Mouse (Mus musculus): ENCODE data around the gene Zmynd10. TPM values are rescaled to one million over a fixed set of nuclear protein-coding genes. Genes with fewer than 3 reads are reported as not detected.

Gene Zmynd10
- 4.1 TPM for polyA plus RNA-seq (2017; shearing (Covaris generic))

DNA sequence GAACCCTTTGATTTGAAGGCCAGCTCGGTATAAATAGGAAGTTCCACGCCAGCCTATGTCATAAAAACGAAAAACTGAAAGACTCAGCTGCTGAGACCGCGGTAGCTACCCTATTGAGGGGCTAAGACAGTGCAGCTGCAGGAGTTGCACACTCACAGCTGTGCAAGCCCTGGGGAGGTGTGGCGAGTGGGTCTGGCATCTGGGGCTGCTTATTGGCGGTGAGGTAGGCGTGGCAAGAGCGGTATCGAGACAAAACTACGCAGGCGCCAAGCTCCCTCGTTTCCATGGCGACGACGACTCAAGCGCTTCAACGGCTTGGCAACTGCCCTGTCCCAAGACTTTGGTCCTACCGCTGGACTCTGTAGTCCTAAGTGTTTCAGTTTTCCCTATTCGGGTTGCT is at the start of gene Zmynd10:
TSS of gene Zmynd10 (plus strand) at position 273 of the 400 bp plus-strand sequence.

DNA sequence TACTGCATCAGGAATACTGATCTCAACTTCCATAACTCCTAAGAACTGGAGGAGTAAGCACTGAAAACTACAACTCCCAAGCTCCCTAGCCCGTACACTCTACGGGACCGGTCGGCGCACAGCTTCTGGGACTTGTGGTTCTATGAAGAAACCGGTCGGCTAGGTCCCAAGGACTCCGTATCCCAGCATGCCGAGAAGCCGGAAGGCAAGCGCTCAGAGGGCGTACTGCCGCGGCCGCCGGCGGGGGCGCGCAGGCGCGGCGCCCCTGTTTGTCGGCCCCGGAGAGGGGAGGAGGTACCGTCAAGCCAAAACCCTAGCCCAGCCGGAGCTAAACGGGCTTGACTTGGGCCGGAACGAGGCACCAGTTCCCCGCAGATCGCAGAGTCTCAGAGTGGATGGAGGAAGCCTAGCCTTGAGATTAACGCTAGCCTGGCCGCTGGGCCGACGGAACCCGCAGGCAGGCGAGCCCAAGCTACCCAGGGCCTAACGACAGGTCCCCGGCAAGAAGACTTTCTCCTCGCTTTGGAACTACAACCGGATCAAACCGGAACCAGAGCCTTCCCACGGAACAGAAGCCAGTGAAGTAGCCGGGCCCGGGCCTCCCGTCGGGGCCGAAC is 13.2 kb upstream of the Zmynd10 start, which contains the start of gene Tmem115:
TSS of gene Tmem115 (plus strand) at position 155 of the 617 bp plus-strand sequence.

DNA sequence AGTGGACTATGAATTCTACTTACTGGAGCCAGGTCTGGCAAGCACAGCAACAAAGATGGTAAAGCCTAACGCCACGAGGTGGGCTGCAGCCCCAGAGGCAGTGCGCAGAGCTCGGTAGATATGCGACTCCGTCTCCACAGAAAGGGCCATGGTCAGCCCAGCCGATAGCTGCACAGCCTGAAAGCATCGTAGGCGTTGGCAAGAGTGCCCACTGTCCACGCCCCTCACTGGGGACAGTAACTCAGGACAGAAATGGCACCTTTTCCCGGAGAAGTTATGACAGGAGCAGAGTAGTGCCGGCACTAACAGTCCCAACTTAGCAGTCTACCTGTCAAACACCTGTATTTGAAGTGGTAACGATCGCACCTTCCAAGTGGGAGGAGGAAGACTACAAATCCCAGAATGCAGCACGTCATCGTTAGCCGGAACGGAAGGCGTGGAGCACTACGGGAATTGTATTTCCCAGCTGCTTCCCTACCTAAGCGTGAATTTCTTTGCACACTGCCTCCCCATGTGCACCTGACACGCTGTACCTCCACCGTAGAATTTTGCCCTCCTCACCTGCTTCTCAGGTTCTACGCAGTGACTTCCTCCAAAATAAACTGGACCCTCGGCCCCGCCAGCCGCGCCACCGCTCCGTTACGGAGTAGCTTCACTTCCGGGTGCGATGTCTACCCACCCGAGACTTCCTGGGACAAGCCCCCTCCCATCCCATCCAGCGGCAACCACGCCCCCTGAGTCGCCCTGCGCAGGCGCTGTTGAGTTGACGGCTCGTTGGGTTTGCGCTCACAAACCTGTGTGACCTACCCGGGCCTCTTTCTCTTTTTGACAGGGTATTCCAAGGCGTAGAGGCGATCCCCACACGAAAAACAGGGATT is 5.4 kb upstream of the Zmynd10 start, which contains the start of the genes Cyb561d2 and Nprl2:
TSS of gene Cyb561d2 (minus strand) at position 720 of the 878 bp plus-strand sequence.
TSS of gene Nprl2 (plus strand) at position 753 of the 878 bp plus-strand sequence.

DNA sequence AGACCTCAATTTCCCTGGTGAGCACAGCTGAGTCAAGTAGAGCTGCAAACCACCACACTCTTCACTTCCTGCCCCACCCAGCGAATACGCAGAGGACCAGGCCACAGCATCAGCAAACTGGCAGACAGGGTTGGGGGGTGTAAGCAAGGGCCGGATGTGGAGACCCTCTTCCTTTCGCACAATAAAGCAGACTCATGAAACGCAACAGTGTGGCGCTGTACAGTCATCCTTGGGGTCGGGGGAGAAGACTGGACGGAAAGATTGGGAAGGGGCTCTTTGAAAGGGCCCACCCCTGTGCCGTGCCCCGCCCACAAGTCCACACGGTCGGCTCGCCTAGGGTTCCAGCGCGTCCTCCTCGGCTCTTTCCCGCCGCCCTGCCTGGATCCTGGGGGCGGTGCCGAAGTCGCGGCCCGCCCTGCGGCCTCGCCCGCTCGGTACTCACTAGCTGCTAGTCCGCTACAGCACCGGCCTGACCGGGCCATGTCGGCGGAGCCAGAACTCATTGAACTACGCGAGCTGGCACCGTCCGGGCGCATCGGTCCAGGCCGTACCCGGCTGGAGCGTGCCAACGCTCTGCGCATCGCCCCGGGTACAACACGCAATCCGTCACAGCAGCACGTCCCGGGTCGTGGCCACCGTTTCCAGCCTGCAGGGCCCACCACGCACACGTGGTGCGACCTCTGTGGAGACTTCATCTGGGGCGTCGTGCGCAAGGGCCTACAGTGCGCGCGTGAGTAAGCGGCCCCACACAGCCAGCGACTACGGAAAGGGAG is 4.2 kb downstream of the Zmynd10 start, which contains the start of gene Rassf1:
TSS of gene Rassf1 (plus strand) at position 439 of the 773 bp plus-strand sequence.

DNA sequence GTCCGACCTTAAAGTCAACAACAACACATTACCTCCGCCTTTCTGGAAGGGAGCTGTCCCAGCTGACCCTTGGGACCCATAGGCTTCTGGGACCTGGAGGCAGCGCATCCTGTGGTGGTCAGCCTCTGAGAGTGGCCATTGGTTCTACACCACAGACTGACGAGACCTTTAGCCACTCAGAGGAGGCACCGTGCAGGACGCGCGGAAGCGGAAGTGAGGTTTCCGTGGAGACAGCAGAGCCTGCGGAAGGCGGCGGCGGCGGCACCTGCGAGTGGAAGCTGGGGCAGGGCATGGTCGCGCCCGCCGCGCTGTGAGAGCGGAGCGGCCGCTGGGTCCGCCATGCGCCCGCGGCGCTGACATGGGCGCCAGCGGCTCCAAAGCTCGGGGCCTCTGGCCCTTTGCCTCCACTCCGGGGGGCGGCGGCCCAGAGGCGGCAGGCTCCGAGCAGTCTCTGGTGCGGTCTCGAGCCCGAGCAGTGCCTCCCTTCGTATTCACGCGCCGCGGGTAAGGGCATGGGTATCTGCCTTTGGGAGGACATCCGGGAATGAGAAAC is 16.0 kb downstream of the Zmynd10 start, which contains the start of gene Tusc2:
TSS of gene Tusc2 (plus strand) at position 227 of the 553 bp plus-strand sequence.

DNA sequence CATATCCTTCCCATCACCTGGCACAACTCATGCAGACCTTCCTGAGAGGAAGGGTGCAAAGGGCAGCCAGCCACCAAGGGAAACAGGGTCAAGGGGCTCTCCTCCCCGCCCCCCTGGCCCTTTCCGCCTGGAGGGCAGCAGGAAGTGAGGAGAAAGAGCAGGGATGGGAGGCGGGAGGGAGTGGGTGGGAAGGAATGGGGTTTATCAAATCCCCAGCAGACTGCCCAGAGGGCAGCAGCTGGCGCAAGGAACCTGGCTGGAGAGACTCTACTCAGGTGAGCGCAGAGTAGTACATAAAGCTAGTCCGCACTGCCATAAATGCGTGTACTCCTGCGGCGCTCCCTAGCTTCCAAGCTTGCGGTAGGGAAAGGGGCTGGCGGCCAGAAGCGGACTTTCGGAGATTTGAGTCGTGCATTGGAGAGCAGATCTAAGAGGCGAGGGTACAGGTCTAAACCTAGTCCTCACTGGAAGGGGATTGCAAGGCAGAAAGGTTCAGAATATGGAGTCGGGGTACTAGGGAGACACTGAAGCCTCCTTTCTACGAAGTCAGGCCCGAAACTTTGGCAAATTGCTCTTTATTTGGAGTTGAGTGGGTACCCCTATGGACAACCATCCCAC is 20.7 kb downstream of the Zmynd10 start, which contains the start of gene Hyal2:
TSS of gene Hyal2 (plus strand) at position 244 of the 618 bp plus-strand sequence.

DNA sequence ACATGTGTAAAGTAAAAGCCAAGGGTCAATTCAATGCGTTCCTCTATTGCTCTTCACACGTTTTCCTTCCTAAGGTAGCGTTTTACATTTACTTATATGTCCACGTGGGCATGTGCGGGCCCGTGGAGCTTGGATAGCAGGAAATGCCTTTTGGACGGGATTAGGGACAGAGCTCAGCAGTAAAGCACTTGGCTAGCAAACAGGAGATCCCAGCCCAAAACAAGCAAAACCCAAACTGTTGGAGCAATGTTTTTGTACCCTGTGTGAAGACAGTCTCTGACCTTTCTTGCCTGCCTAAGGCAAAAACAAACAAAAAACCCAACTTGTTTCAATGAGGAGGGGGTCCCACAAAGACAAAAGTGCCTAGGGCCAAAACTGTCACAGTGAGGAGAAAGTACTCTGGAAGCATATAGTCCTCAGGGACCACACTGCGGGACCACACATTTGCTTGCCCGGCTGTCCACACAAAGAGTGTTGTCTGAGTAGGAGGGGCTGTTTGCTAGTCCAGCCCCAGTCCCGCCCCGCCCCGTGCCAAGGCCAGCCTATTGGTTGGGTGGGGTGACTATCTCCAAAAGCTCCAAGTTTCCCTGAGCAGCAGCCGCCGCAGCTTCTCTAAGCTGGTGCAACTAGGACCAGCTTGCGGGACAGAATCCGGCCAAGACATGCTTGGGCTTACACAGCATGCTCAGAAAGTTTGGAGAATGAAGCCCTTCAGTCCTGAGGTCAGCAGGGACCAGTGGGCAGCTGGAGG is 29.4 kb downstream of the Zmynd10 start, which contains the start of gene Hyal1:
TSS of gene Hyal1 (plus strand) at position 571 of the 751 bp plus-strand sequence.

DNA sequence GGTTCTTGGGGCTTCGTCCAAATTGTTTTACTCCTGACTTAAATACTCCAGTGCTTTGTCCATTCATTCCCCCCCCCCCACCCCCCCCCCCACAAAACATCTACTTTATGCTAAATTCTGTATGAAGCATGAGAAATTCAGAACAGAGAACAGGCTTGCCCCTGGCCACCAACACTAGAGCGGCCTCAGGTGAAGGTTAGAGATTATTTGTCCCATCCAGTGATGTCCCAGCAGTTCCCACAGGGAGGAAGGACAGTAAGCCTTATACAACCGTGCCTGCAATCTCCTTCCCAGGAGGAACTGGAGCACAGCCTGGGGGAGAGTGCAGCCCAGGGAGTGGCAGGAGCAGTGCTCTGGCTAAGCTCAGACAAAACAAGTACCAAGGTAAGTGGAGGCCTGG is 31.5 kb downstream of the Zmynd10 start, which contains the start of gene Naa80:
TSS of gene Naa80 (plus strand) at position 301 of the 400 bp plus-strand sequence.

DNA sequence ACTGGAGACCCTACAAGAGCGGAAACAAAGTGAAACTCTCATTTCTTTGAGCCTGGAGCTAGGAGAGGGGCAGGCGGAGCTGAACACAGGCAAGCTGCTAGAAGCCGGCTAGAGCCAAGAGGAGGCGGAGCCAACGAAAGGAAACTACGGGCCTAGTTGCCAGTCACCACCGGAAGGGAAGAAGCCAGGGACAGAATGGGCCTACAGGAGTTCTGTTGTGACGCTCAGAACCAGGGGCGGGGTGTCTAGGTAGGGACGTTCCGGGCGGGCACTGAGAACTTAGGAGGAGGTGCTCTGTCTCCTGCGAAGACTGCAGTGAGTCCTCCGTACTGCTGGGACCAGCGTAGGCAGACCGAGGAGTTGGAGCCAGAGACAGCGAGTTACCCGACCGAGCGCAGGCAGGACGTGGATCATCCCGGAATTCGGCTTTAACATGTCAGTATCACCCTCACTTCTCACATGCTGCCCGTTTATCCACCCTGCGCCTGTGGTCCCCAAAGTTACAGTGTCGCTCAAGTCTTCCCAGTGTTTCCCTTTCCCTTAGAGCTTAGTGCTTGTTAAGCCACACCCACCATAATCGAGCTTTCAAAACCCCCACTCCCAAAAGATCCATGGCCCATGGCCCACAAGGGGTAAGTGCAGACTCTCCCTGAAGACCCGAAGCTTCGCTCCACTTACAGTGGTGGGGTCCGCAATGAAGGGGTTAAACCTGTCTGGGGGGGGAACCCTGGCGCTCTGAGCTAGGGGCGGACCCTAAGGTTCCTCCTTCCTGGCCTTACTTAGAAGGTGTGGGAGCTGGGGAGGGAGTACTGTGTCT is 33.6 kb downstream of the Zmynd10 start, which contains the start of gene Hyal3:
TSS of gene Hyal3 (plus strand) at position 318 of the 817 bp plus-strand sequence.

DNA sequence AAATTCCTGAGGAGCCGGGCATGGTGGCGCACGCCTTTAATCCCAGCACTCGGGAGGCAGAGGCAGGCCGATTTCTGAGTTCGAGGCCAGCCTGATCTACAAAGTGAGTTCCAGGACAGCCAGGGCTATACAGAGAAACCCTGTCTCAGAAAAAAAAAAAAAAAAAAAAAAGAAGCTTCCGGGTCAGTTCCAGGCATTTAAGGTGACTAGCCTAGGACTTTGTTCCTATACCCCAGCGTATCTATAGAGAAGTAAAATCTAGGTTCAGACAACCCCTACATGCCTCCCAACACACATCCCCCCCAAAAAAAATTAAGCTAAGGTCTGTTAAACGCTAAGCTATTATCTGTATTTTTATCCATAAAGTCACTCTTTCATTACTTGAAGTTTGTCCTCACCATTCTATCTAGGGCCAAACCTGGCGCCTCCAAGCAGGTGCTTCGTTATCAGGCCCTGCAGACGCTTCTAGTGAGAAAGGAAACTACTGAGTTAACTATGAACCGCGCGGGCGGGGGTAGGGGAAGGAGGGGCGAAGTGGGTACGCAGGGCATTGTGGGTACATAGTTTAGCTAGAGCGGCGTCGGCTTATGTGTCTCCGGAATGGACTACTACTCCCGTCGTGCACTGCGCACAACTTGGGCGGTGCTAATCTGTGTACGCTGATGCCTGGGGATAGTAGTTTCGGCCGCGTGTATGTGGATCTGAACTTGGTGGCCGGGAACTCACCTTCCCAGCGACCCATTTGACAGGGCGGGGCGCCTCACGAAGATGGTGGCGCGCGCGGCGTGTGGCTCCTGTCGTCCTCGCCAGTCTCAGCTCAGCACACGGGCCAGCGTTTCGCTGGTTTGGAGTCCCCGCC is 40.1 kb downstream of the Zmynd10 start, which contains the start of gene Ifrd2:
TSS of gene Ifrd2 (plus strand) at position 669 of the 859 bp plus-strand sequence.

Other genes starting within 250 kb of the Zmynd10 start
- 26.2 TPM for gene Hemk1, start 208.9 kb upstream of the Zmynd10 start, polyA plus RNA-seq (2017; shearing (Covaris generic))
- 2.4 TPM for gene 6430571L13Rik, start 206.7 kb upstream of the Zmynd10 start, polyA plus RNA-seq (2017; shearing (Covaris generic))
- 0.87 TPM for gene Cacna2d2, start 147.7 kb upstream of the Zmynd10 start, polyA plus RNA-seq (2017; shearing (Covaris generic))
- gene Tmem115, start 13.4 kb upstream of the Zmynd10 start, polyA plus RNA-seq (2017; shearing (Covaris generic)), result 63.5 TPM
- 62.6 TPM for gene Cyb561d2, start 5.1 kb upstream of the Zmynd10 start, polyA plus RNA-seq (2017; shearing (Covaris generic))
- 68.1 TPM for gene Nprl2, start 5.1 kb upstream of the Zmynd10 start, polyA plus RNA-seq (2017; shearing (Covaris generic))
- gene Rassf1, start 4.3 kb downstream of the Zmynd10 start, polyA plus RNA-seq (2017; shearing (Covaris generic)), result 91.3 TPM
- 13.4 TPM for gene Tusc2, start 16.0 kb downstream of the Zmynd10 start, polyA plus RNA-seq (2017; shearing (Covaris generic))
- 17.7 TPM for gene Hyal2, start 20.6 kb downstream of the Zmynd10 start, polyA plus RNA-seq (2017; shearing (Covaris generic))
- 6.9 TPM for gene Hyal1, start 29.6 kb downstream of the Zmynd10 start, polyA plus RNA-seq (2017; shearing (Covaris generic))
- 26.1 TPM for gene Naa80, start 31.6 kb downstream of the Zmynd10 start, polyA plus RNA-seq (2017; shearing (Covaris generic))
- gene Hyal3, start 33.5 kb downstream of the Zmynd10 start, polyA plus RNA-seq (2017; shearing (Covaris generic)), result 0.85 TPM
- gene Ifrd2, start 40.3 kb downstream of the Zmynd10 start, polyA plus RNA-seq (2017; shearing (Covaris generic)), result 24.9 TPM
- gene Sema3b, start 61.9 kb downstream of the Zmynd10 start, polyA plus RNA-seq (2017; shearing (Covaris generic)), result not detected
- gene Gnai2, start 88.1 kb downstream of the Zmynd10 start, polyA plus RNA-seq (2017; shearing (Covaris generic)), result 327 TPM
- not detected for gene Slc38a3, start 122.2 kb downstream of the Zmynd10 start, polyA plus RNA-seq (2017; shearing (Covaris generic))
- gene Gnat1, start 132.4 kb downstream of the Zmynd10 start, polyA plus RNA-seq (2017; shearing (Covaris generic)), result 0.77 TPM
- gene Sema3f, start 163.2 kb downstream of the Zmynd10 start, polyA plus RNA-seq (2017; shearing (Covaris generic)), result not detected
- gene Rbm5, start 223.7 kb downstream of the Zmynd10 start, polyA plus RNA-seq (2017; shearing (Covaris generic)), result 360 TPM

Data from inflammation-experienced regulatory T-cells, adult 16 weeks (primary cell).